Mouse (Mus musculus): ENCODE measurements around the gene Gm21958. TPM values are rescaled to one million over a fixed set of nuclear protein-coding genes. Genes with fewer than 3 reads are reported as not detected.
"Not testable (repeated sequence)": the region's sequence is repeated elsewhere in the genome, so short reads cannot be mapped to it uniquely, and the experiment has no call there.

The Gm21958 gene
- polyA plus RNA-seq, 1 experiment from 2014 or later: 1.0 TPM

- H3K36me3 ChIP-seq: peaks cover 76% of the 10 kb centered on the region
- no peak overlapping the region for H3K4me2 ChIP-seq
- ATAC-seq (ENCODE audit: insufficient number of reproducible peaks, low FRiP score): no peak; the same call in 1 of the 2 replicates
- peaks cover 4% of the 10 kb centered on the region; the same call in 1 of the 2 replicates for H3K4me1 ChIP-seq (replicated peaks)
- H3K4me3 ChIP-seq: no peak overlapping the region
- no peaks in the 10 kb centered on the region for H3K9me3 ChIP-seq (replicated peaks)
- H3K9ac ChIP-seq: no peak overlapping the region
- WGBS: 79% methylated on average over 3 of the region's 3 CpGs
- H3K27me3 ChIP-seq (replicated peaks): no peaks in the 10 kb centered on the region
- no peak overlapping the region for H3K27ac ChIP-seq (ENCODE audit: poor library complexity, severe bottlenecking)
These were observed 4.8 kb upstream of the Gm21958 start for GRCm38 (mm10) chr3:54718947-54719346.

GRCm38 (mm10) chr3:54717348-54717747 is 3.2 kb upstream of the Gm21958 start:
- no peak overlapping the region for H3K4me3 ChIP-seq
- no peak overlapping the region for H3K4me2 ChIP-seq
- H3K27ac ChIP-seq (ENCODE audit: poor library complexity, severe bottlenecking): no peak overlapping the region
- 82% methylated on average over 6 of the region's 6 CpGs for WGBS
- H3K27me3 ChIP-seq (replicated peaks): no peaks in the 10 kb centered on the region
- H3K9ac ChIP-seq: no peak overlapping the region
- H3K4me1 ChIP-seq (replicated peaks): no peaks in the 10 kb centered on the region
- no peak for ATAC-seq (ENCODE audit: insufficient number of reproducible peaks, low FRiP score)
- H3K9me3 ChIP-seq (replicated peaks): no peaks in the 10 kb centered on the region
- peaks cover 69% of the 10 kb centered on the region for H3K36me3 ChIP-seq

GRCm38 (mm10) chr3:54715461-54715860 is 1.3 kb upstream of the Gm21958 start:
- Histone ChIP-seq H3K9ac (no peak overlapping the region), H3K4me3 (no peak overlapping the region), H3K4me1 (replicated peaks) (no peaks in the 10 kb centered on the region), H3K36me3 (peaks cover 71% of the 10 kb centered on the region), H3K27ac (ENCODE audit: poor library complexity, severe bottlenecking) (no peak overlapping the region), H3K27me3 (replicated peaks) (no peaks in the 10 kb centered on the region), H3K4me2 (no peak overlapping the region), H3K9me3 (replicated peaks) (no peaks in the 10 kb centered on the region)
- WGBS: 89% methylated on average over 6 of the region's 6 CpGs
- ATAC-seq (ENCODE audit: insufficient number of reproducible peaks, low FRiP score): no peak

- H3K4me3 ChIP-seq: no peak overlapping the region
- H3K9me3 ChIP-seq (replicated peaks): no peaks in the 10 kb centered on the region
- no peak; the same call in 1 of the 2 replicates for ATAC-seq (ENCODE audit: insufficient number of reproducible peaks, low FRiP score)
- no peak overlapping the region for H3K27ac ChIP-seq (ENCODE audit: poor library complexity, severe bottlenecking)
- WGBS: 64% methylated on average over 9 of the region's 9 CpGs
- no peak overlapping the region for H3K4me2 ChIP-seq
- no peak overlapping the region for H3K9ac ChIP-seq
- no peaks in the 10 kb centered on the region for H3K4me1 ChIP-seq (replicated peaks)
- no peaks in the 10 kb centered on the region for H3K27me3 ChIP-seq (replicated peaks)
- H3K36me3 ChIP-seq: peaks cover 78% of the 10 kb centered on the region
These were observed 5.2 kb downstream of the Gm21958 start for GRCm38 (mm10) chr3:54708972-54709371.

DNA sequence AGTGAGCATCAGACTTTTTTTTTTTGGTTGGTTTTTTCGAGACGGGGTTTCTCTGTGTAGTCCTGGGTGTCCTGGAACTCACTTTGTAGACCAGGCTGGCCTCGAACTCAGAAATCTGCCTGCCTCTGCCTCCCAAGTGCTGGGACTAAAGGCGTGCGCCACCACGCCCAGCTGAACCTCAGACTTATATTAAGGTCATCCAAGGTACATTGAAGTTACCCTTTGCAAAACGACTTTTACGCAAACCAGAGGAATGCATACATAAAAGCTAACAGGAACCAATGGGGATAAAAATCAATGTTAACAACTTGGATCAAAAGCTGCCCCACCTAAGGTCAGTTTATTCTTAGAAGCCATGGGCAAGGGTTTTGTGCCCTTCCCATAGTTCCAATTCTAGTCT is 10.0 kb downstream of the Gm21958 start:
- not testable (repeated sequence) for H3K27ac ChIP-seq (ENCODE audit: poor library complexity, severe bottlenecking); H3K4me2 ChIP-seq; H3K27me3 ChIP-seq (replicated peaks); H3K9me3 ChIP-seq (replicated peaks); H3K9ac ChIP-seq; H3K4me1 ChIP-seq (replicated peaks); H3K4me3 ChIP-seq; ATAC-seq (ENCODE audit: insufficient number of reproducible peaks, low FRiP score)
- WGBS: 96% methylated on average over 8 of the region's 8 CpGs
- peaks cover 71% of the 10 kb centered on the region for H3K36me3 ChIP-seq

GRCm38 (mm10) chr3:54699759-54700301 is 14.3 kb downstream of the Gm21958 start:
- Histone ChIP-seq H3K9ac (no peak overlapping the region), H3K27me3 (replicated peaks) (no peaks in the 10 kb centered on the region), H3K4me1 (replicated peaks) (no peaks in the 10 kb centered on the region), H3K9me3 (replicated peaks) (no peaks in the 10 kb centered on the region), H3K27ac (ENCODE audit: poor library complexity, severe bottlenecking) (no peak overlapping the region), H3K36me3 (peaks cover 69% of the 10 kb centered on the region), H3K4me2 (no peak overlapping the region), H3K4me3 (no peak overlapping the region)
- 42% methylated on average over 5 of the region's 5 CpGs for WGBS
- ATAC-seq (ENCODE audit: insufficient number of reproducible peaks, low FRiP score): peak; percentile 48; the same call in 1 of the 2 replicates

DNA sequence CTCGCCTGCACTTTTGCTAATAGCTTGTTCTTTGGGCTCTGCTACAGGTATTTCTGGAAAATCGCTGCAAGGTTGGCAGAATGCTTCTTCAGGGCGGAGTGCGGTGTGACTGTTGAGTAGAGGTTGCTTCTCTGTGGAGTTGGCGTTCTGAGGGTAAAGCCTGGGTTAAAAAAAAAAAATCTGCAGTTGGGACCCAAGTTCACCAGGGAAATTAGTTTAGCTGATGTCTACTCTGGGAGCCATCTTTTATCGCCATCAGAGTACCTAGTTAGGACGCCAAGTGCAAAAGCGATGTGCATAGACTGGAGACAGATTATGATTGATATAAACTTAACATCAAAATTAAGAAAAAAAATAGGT is 21.1 kb downstream of the Gm21958 start:
- H3K9ac ChIP-seq: peak overlapping the region; percentile 79
- ATAC-seq (ENCODE audit: insufficient number of reproducible peaks, low FRiP score): no peak
- 0% methylated on average over 8 of the region's 8 CpGs for WGBS
- peak overlapping the region; percentile 77 for H3K4me3 ChIP-seq
- H3K27ac ChIP-seq (ENCODE audit: poor library complexity, severe bottlenecking): peak overlapping the region; percentile 87
- H3K9me3 ChIP-seq (replicated peaks): no peaks in the 10 kb centered on the region
- no peaks in the 10 kb centered on the region for H3K27me3 ChIP-seq (replicated peaks)
- H3K4me1 ChIP-seq (replicated peaks): 0 out of 2 replicates have a peak, but pooled peaks cover 3% of the 10 kb centered on the region
- peak overlapping the region; percentile 61 for H3K4me2 ChIP-seq
- H3K36me3 ChIP-seq: peaks cover 28% of the 10 kb centered on the region

GRCm38 (mm10) chr3:54692202-54693055 is 21.7 kb downstream of the Gm21958 start, which contains the start of gene Supt20:
Gene Supt20 (plus strand): TSS chr3:54692807.
- 1% methylated on average over 65 of the region's 65 CpGs for WGBS

DNA sequence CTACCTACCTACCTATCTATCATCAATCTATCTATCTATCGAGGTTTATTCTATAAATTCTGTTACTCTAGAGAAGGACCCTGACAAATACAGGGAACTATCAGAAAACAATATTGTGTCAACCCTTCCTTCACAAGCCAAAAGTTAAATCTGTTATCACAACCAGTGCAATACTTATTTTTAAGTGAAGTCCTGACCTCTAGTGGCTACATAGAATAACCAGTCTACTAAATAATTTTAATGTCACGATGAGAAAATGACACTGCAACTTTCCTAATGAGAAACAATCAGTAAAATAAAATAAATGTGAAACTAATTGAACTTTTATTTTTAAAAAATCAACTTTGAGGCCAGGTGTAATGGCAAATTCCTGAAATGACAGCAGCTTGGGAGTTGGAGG is 25.1 kb downstream of the Gm21958 start:
- Histone ChIP-seq H3K9ac (no peak overlapping the region), H3K4me1 (replicated peaks) (no peaks in the 10 kb centered on the region), H3K27me3 (replicated peaks) (no peaks in the 10 kb centered on the region), H3K4me2 (no peak overlapping the region), H3K36me3 (no peaks in the 10 kb centered on the region), H3K27ac (ENCODE audit: poor library complexity, severe bottlenecking) (no peak overlapping the region), H3K9me3 (replicated peaks) (no peaks in the 10 kb centered on the region), H3K4me3 (no peak overlapping the region)
- no peak for ATAC-seq (ENCODE audit: insufficient number of reproducible peaks, low FRiP score)
- 39% methylated on average over 2 of the region's 2 CpGs for WGBS

More at GRCm38 (mm10) chr3:54692202-54693055, 21.7 kb downstream of the Gm21958 start, which contains the start of gene Supt20:
- Histone ChIP-seq H3K36me3 (peaks cover 23% of the 10 kb centered on the region), H3K4me3 (peak within 1 kb of the TSS; percentile 77), H3K9ac (peak within 1 kb of the TSS; percentile 79), H3K27me3 (replicated peaks) (no peaks in the 10 kb centered on the region), H3K4me2 (peak within 1 kb of the TSS; percentile 79), H3K9me3 (replicated peaks) (no peaks in the 10 kb centered on the region), H3K4me1 (replicated peaks) (0 out of 2 replicates have a peak, but pooled peaks cover 3% of the 10 kb centered on the region), H3K27ac (ENCODE audit: poor library complexity, severe bottlenecking) (peak within 1 kb of the TSS; percentile 87)
- ATAC-seq (ENCODE audit: insufficient number of reproducible peaks, low FRiP score): peak; percentile 99

DNA sequence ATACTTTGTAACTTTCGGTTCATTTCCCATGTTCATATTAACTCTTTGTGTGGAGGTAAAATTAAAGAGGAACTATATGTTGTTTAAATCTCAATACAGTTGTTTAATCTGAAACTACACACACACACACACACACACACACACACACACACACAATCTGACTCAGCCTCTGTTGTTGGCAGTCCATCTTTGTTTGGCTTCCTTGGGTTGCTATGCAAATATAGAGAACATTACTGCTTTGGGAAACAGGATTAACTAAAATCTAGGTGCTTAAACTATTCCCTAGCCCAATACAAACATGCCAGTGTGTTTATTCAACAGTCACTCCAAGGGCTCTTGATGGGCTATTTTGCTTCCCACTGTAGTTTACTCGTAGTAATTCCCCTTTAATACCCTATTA is 26.9 kb downstream of the Gm21958 start:
- Histone ChIP-seq H3K9me3 (replicated peaks) (no peaks in the 10 kb centered on the region), H3K9ac (no peak overlapping the region), H3K36me3 (no peaks in the 10 kb centered on the region), H3K27me3 (replicated peaks) (no peaks in the 10 kb centered on the region), H3K27ac (ENCODE audit: poor library complexity, severe bottlenecking) (no peak overlapping the region), H3K4me3 (no peak overlapping the region), H3K4me2 (no peak overlapping the region), H3K4me1 (replicated peaks) (no peaks in the 10 kb centered on the region)
- no peak for ATAC-seq (ENCODE audit: insufficient number of reproducible peaks, low FRiP score)
- 72% methylated on average over 2 of the region's 2 CpGs for WGBS

GRCm38 (mm10) chr3:54685202-54685601 is 29.0 kb downstream of the Gm21958 start:
- Histone ChIP-seq H3K4me2 (no peak overlapping the region), H3K9ac (no peak overlapping the region), H3K27me3 (replicated peaks) (no peaks in the 10 kb centered on the region), H3K36me3 (no peaks in the 10 kb centered on the region), H3K27ac (ENCODE audit: poor library complexity, severe bottlenecking) (no peak overlapping the region), H3K4me1 (replicated peaks) (0 out of 2 replicates have a peak, but pooled peaks cover 2% of the 10 kb centered on the region), H3K4me3 (no peak overlapping the region), H3K9me3 (replicated peaks) (no peaks in the 10 kb centered on the region)
- ATAC-seq (ENCODE audit: insufficient number of reproducible peaks, low FRiP score): no peak
- 91% methylated on average over 3 of the region's 3 CpGs for WGBS
